Mouse (Mus musculus): ENCODE measurements at regions not wholly inside any gene's neighbourhood (a gene's known extent, or its start where the extent isn't known, plus 50 kb on each side); places are given as distances from the start of the nearest gene placed in this dataset.
A peak's percentile ranks its signal among the peaks of the same experiment; 100 is the strongest.

DNA sequence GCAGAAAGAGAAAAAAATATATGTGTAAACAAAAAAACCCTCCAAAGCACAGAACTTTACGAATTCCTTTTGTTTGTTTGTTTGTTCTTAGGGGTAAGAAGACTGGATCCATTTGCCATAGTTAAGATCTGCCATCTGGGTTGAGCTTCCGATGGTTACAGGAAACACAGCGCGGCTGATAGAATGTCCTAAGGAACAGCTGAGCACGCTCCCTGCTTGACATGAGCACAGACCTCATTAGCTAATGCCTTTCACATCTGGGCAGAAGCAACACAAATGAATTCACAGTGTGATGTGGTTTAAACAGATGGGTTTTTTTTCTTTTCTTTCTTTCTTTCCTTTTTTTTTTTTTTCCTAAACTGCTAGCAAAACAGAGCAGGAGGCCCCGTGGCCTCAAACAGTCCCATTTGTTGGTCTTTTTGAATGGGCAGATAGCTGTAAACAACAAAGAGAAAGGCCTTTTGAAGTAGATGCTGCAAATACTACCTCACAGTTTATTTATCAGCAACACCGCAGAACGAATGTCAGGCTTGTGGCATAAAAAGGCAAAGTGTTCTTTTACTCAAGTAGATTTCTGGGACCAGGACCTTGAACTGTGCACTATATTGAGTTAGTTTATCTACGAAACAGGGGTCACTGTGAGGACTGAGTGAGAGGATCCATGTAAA, 61.0 kb upstream of the Raph1 start:
- DNase-seq (ENCODE audit: low spot score), result no peak

DNA sequence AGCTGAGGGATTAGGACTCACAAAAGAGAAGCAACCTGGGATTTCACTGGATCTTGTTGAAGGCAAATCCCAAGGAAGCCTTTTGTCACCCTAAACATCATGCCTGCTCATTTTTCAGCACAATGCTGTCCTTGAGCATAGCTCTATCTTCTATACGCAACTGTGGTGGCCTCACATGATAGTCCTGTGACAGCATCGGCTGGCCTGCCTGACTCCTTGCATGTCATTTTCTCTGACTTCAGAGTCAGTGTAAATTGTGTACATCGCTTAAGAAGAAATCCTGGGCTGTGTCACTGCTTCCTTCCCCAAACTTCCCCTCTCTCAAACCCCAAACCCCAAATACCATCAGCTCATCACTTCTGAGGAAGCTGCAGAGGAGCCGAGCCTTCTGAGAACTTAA, 60.5 kb upstream of the Raph1 start:
- DNase-seq (ENCODE audit: low spot score), result no peak

DNA sequence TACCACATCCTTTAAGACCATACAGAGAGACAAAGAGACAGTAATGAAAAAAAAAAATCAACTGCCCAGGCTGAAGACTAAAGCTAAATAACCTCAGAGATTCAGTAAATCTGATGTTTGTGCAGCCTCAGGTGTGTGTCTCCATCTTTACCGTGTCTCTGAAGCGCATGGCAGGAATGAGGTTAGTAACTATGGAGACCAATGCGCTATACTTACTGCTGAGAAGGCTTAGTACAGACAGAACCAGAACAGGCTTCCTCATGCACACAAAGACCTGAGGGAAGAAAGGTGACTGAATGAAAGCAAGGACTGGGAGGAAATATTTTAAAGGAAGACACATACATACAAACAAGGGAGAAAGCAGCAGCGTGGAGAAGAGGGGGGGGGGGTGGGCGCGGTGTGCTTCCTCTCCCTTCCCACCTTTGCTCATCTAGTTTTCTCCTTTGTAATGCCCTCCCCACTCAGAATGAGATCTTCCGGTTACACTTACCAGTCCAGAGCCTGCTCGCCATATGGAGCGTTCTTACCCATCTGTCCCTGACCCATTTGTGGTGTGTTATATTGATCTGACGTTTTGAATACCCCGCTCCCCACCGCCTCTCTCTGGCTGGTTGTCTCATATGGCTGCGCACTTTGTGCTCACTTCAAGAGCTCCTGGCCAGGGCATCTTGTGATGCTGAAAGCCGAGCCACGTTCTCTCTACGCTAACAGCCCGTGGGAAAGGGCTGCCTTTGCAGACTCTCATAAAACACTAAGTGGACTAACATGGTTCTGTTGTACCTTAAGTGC, 59.0 kb upstream of the Raph1 start:
- no peak for DNase-seq (ENCODE audit: low spot score)

DNA sequence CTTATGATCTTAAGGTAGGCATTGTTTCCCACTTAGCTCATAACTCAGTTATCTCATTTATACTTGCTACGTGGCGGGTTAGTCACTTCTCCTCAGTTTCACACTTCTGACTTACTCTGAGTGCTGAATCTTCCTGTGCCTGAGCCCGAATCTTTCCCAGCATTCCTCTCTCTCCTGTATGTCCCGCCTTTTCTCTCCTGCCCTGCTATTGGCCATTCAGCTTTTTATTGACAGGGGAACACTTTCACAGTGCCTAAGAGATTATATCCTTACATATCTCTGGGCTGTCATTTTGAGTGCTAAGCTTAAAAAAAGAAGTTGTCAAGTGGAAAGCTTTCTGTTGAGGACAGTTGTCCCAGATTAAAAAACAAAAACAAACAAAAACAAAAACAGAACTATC, 57.3 kb upstream of the Raph1 start:
- DNase-seq (ENCODE audit: low spot score), result no peak

DNA sequence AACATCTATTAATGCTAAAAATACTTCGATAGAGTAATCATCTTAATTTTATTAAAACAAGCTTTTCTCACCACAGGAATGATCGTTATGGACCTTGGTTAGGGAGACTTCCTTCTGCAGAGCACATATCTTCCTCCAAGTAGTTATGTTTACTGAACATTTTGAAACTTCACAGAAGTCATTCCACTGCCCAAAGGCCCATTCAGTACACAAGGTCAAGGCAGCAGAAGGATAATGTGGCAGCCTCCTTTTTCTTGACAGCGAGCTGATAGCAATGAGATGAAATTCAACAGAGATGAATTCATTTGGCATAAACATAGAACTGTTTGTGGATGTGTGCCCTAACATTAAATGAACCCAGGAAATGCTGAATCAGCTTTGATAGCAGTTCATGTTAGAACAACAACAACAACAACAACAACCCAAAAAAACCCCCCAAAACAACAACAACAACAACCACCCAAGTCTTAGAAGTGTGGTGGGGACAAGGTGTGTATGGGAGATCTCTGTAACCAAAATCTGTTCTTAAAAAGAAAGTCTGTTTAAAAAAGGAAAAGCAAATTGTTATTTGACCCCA, 56.6 kb upstream of the Raph1 start:
- DNase-seq (ENCODE audit: low spot score), result peak; percentile 31

DNA sequence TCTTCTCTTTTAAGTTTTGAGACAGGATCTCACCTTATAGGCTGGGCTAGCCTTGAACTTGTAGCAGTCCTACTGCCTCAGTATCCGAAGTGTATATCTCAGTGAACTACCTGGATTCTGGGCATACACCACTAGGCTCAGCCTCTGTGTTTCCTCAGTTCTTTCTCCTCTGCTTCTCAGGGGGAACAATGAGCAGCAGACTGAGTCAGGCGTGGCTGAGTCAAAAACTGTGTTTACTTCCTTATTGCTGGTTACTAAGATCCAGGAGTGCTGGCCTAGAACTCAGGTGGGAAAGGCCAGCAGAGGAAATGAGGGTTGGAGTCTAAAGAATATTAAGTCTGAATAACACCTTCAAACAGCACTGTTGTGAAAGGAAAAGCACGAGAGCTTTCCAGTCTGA, 54.9 kb upstream of the Raph1 start:
- DNase-seq (ENCODE audit: low spot score), result no peak

DNA sequence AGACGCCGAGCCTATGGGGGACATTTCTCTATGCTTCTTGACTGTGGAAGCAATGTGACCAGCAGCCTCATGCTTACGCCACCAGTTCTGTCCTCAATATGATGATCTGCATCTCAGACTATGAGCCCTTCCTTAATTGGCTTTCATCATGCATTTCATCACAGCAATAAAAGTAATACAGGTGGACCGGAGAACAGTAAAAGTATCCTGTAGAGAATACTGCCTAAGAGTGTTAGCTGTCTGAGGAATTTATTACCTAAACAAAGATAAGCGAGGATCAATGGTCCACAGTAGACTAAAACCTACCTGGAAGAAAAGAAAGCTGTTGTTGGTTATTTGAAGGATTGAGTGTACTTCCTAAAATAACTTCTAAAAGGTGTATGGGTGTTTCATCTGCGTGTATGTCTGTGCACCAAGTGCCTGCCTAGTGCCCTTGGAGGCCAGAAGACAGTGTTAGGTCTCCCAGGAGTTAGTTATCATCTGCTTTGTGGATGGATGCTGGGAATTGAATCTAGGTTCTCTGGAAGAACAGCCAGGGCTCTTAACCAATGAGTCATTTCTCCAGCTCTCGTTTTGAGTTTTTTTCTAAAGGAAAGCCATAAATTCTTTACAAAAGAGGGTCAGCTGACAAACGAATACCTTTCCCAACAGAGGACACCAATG, 54.3 kb upstream of the Raph1 start:
- no peak for DNase-seq (ENCODE audit: low spot score)

DNA sequence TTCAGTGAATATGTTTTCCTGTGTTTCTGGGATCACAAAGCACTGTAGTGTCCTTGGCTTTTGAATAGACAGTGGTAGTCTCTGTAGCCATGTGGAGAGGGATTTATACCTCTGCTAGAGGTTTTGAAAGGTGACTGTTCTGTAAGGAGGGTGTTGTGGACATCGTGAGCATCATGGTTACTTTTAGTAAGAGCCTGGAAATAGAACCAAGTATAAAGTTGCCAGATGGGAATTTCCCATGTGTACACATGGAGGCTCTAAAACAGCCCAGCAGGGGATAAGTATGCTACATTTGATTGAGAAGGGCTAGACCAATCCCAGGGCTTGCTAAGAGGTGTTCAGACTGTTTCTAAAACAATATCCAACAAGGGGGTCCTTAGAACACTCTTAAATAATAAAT, 51.5 kb upstream of the Raph1 start:
- no peak for DNase-seq (ENCODE audit: low spot score)

DNA sequence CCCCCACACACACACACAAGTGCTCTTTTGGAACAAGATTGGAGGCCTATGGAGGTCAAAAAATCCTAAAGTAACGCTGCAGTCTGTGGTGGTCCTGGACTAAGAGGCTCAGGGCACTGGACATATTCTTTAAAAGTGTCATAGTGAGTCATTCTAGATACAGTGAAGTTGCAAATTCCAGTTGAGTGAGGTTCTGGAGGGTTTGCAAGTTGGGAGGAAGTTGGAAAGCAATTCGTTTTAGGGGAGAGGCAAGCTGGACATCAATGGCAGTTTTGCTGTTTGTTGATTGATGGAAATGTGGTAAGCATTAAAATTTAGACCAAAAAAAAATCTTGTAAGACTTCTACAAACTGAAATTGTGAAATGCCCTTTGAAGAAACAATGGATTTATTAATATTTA, 50.0 kb upstream of the Raph1 start:
- no peak for DNase-seq (ENCODE audit: low spot score)

Measured in ovary, adult 18-20 months (tissue).